Mouse (Mus musculus) G1E (cell line): Measurements from ENCODE around the gene Pus1.

ENCODE experiments used
- CTCF ChIP-seq: IDR thresholded peaks from 2 replicates; pipeline ENCODE4 v1.5.1; 2012; ENCODE audit warnings: low read depth, low read length, inconsistent platforms, mixed read lengths
- GATA2 ChIP-seq: IDR thresholded peaks from 2 replicates; pipeline ENCODE4 v1.6.1; 2012; ENCODE audit warnings: low read depth, low read length, inconsistent platforms, borderline replicate concordance
- POLR2AphosphoS5 ChIP-seq: IDR thresholded peaks from 2 replicates; pipeline ENCODE4 v1.6.1; 2012; ENCODE audit warnings: low read depth, low read length, inconsistent platforms; ENCODE audit not compliant: insufficient replicate concordance
- TAL1 ChIP-seq: conservative IDR thresholded peaks from 2 replicates; pipeline ENCODE4 v1.6.1; 2012; ENCODE audit warnings: low read depth, low read length, inconsistent platforms, mixed read lengths

- no peak for TF ChIP-seq POLR2AphosphoS5
- TF ChIP-seq CTCF: no peak
- no peak for TF ChIP-seq GATA2
- TF ChIP-seq TAL1: no peak
These were observed 27.7 kb upstream of the Pus1 start for GRCm38 (mm10) chr5:110808061-110808631.
